Mouse (Mus musculus) C3H10T1/2 (cell line): Measurements from ENCODE around the gene Hist1h2bb. TPM values are rescaled to one million over a fixed set of nuclear protein-coding genes. Genes with fewer than 3 reads are reported as not detected.

ENCODE experiments used
- polyA plus RNA-seq, 2 experiments: library from polyadenylated mRNA; unstranded; fragments of >200 nt; fragmentation: generic; extraction: Trizol; gene quantifications; one replicate each; pipeline ENCODE4 v1.2.1; 2012; ENCODE audit warnings: missing spikeins in 2 of 2

Hist1h2bb gene
- polyA plus RNA-seq: 10 to 100 TPM in 1 of 2 experiments, 1 to 10 TPM in 1; 3.2 to 12.9 TPM

DNA sequence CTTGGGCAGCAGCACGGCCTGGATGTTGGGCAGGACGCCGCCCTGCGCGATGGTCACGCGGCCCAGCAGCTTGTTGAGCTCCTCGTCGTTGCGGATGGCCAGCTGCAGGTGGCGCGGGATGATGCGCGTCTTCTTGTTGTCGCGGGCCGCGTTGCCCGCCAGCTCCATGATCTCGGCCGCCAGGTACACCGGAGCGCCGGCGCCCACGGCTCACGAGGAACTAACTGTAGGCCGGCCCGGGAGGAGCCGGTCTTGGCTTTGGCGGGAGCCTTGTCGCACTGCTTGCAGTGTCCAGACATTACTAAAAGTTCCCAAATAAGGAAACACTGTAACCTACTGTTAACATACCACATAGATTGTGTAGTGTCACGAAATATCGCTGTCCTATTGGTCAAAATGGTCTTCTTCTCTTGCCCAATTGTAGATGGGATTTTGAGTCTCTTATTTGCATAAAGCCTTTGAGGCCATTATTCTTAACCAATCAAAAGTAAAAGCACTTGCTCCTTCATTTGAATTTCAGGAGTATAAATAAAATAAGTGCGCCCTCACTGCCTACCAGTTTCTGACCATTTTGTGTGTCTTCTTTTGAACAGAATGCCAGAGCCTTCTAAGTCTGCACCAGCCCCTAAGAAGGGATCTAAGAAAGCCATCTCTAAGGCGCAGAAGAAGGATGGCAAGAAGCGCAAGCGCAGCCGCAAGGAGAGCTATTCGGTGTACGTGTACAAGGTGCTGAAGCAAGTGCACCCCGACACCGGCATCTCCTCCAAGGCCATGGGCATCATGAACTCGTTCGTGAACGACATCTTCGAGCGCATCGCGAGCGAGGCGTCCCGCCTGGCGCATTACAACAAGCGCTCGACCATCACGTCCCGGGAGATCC lies at the start of gene Hist1h2bb:
Hist1h2bb (plus strand) TSS at position 534 of the 880 bp plus-strand sequence.

DNA sequence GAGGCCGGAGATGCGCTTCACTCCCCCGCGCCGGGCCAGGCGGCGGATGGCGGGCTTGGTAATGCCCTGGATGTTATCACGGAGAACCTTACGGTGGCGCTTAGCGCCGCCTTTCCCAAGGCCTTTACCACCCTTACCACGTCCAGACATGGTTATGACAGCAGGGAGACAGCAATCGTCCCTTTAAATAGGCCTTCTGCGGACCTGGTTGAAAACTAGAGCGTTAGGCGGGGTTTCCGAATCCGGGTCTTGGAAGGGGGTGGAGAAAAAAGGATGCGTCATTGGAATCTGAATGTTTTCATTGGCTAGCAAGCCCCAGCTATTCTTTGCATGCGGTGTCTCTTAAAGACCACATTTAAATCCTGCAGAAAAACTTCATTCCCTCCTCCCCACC lies 48.2 kb upstream of the Hist1h2bb start, which contains the start of gene Hist1h4c:
Hist1h4c (minus strand) TSS at position 155 of the 394 bp plus-strand sequence.

DNA sequence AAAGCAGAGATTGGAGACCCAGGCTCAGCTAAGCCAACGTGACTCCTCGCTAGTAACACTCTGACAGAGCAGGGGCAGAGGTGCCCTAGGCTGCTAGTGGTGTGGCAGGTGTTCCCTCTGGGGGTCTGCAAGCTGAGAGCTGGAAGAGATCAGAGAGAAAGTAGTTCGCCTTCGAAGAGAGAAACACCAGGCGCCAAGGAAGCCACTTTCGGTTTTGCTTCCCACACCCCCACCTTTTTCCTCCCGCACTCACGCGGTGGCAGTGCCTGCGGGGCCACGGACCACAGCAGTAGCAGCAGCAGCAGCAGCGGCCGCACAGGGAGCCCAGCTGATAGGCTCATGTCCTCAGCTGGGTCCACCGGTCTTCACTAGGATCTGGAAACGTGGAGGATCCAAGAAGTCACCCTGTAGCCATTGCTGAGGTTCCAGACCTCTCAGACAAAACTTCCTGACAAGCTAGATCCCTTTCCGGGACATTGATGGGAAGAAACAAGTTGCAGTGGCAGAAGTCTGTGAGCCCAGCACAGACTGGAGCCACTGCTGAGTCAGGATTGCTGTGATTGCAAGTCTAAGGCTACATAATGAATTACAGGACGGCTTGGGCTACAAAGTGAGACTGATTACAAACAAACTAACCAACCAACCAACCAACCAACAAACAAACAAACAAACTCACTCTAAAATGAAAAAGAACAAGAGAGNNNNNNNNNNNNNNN lies 36.0 kb upstream of the Hist1h2bb start, which contains the start of gene Hfe:
Hfe (minus strand) TSS at position 481 of the 716 bp plus-strand sequence.

DNA sequence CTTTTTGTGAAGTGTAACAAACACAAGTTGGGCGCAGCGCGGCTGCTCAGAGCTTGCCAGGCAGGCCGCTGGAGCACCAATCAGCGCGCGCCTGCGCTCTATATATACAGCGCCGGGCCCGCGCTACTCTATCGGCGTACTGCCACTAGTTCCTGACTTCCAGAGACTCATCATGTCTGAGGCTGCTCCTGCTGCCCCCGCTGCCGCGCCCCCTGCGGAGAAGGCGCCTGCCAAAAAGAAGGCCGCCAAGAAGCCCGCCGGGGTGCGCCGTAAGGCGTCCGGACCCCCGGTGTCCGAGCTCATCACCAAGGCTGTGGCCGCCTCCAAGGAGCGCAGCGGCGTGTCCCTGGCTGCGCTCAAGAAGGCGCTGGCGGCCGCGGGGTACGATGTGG lies 7.9 kb upstream of the Hist1h2bb start, which contains the start of gene Hist1h1c:
Hist1h1c (plus strand) TSS at position 132 of the 392 bp plus-strand sequence.

DNA sequence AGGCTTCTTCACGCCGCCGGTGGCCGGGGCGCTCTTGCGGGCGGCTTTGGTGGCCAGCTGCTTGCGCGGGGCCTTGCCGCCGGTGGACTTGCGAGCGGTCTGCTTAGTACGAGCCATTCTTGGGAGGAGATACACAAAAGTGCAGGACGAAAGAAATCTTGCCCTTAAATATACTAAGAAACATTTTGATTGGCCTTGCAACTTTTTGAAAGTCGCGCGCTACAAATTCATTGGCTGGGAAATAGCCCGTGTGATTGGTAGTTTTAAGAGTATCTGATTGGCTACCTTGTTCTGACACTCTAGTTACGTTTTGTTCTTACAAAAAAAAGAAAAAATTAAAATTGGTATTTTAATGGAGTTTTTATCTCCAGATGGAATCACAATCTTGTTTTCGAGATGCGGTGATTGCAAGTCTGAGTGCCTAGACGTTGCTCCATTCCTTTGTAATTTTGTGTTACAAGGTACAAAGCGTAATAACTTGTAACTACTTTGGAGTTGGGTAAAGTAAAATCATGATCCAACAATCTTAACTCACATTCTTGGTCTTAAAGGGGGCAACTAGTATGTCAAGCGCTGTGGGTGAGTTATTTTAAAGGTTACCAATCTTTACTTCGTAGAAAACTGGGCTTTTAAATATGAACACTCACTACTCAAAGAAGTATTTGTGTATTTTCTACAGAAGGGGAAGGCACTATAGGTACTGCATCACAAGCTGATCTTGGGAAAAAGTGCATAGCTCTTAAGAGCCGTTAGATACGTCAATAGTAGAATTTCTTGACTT lies 963 bp upstream of the Hist1h2bb start, which contains the start of gene Hist1h3c:
Hist1h3c (minus strand) TSS at position 222 of the 781 bp plus-strand sequence.

DNA sequence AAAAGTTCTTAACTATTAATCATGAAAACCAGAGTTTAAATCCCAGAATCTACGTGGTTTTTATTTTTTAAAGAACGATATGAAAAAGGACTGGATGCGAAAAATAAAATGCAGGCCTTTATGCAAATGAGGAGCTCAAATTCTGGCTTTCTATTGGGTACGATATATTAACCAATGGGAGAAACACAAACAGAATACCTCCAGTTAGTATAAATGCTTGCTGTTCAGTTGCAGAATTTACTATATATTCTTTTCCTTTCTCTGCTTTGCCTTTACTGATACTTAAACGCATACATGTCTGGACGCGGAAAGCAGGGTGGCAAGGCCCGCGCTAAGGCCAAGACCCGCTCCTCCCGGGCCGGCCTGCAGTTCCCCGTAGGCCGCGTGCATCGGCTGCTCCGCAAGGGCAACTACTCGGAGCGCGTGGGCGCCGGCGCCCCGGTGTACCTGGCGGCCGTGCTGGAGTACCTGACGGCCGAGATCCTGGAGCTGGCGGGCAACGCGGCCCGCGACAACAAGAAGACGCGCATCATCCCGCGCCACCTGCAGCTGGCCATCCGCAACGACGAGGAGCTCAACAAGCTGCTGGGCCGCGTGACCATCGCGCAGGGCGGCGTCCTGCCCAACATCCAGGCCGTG lies 4.4 kb downstream of the Hist1h2bb start, which contains the start of gene Hist1h2ab:
Hist1h2ab (plus strand) TSS at position 288 of the 639 bp plus-strand sequence.

DNA sequence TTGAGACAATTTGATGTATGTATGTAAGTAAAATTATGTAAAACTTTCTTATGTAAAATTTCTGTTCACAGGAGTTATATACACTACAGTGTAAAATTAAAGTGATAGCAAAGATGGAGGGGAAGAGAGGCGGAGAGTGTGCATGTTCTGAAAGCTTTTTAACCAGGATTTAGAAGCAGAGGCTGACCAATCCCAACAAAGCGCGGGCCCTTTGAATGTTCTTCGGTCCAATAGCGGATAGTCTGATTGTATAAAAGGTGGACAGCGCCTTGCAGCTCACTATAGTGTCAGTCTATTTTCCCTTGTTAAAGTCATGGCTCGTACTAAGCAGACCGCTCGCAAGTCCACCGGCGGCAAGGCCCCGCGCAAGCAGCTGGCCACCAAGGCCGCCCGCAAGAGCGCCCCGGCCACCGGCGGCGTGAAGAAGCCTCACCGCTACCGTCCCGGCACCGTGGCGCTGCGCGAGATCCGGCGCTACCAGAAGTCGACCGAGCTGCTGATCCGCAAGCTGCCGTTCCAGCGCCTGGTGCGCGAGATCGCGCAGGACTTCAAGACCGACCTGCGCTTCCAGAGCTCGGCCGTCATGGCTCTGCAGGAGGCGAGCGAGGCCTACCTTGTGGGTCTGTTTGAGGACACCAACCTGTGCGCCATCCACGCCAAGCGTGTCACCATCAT lies 5.7 kb downstream of the Hist1h2bb start, which contains the start of gene Hist1h3b:
Hist1h3b (plus strand) TSS at position 201 of the 675 bp plus-strand sequence.

DNA sequence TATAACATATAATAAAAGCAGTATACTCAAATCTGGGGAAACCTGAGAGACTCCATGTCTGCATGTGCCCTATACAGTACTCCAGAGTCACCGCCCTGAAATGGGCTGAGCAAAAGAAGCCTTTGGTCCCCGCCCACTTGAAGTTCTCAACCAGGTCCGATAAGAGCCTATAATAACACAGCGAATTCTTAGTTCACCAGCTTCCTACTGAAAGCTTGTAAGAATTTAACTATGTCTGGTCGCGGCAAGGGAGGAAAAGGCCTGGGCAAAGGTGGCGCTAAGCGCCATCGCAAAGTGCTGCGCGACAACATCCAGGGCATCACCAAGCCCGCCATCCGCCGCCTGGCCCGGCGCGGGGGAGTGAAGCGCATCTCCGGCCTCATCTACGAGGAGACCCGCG lies 10.3 kb downstream of the Hist1h2bb start, which contains the start of gene Hist1h4b:
Hist1h4b (plus strand) TSS at position 224 of the 400 bp plus-strand sequence.

DNA sequence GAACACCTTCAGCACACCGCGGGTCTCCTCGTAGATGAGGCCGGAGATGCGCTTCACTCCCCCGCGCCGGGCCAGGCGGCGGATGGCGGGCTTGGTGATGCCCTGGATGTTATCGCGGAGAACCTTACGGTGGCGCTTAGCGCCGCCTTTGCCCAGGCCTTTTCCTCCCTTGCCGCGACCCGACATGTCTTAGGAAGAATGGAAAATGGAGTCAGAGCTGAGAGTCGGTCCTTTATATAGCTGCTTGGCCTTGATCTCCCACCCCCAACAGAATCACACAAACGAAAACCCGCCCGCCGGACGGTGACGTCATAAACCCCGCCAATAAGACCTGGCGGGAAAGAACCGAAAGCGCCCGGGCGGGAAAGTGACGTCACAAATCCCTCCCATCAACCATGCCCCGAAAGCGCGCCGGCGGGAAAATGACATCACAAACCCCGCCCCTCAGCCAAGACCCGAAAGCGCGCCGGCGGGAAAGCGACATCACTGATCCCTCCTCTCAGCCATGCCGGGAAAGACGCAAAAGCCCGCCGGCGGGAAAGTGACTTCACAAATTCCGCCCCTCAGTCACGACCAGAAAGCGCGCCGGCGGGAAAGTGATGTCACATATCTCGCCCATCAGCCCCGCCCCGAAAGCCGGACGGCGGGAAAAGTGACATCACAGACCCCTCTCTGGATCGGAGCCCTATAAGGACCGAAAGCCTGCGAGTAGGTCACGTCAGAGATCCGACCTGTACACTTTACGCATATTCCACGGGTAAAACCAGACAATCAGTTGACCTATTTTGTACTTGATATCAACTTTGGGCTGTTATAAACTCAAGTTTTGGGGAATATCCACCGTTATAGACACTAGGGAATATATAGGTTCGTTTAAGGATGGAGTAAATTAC lies 14.7 kb downstream of the Hist1h2bb start, which contains the start of gene Hist1h4a:
Hist1h4a (minus strand) TSS at position 259 of the 893 bp plus-strand sequence.

DNA sequence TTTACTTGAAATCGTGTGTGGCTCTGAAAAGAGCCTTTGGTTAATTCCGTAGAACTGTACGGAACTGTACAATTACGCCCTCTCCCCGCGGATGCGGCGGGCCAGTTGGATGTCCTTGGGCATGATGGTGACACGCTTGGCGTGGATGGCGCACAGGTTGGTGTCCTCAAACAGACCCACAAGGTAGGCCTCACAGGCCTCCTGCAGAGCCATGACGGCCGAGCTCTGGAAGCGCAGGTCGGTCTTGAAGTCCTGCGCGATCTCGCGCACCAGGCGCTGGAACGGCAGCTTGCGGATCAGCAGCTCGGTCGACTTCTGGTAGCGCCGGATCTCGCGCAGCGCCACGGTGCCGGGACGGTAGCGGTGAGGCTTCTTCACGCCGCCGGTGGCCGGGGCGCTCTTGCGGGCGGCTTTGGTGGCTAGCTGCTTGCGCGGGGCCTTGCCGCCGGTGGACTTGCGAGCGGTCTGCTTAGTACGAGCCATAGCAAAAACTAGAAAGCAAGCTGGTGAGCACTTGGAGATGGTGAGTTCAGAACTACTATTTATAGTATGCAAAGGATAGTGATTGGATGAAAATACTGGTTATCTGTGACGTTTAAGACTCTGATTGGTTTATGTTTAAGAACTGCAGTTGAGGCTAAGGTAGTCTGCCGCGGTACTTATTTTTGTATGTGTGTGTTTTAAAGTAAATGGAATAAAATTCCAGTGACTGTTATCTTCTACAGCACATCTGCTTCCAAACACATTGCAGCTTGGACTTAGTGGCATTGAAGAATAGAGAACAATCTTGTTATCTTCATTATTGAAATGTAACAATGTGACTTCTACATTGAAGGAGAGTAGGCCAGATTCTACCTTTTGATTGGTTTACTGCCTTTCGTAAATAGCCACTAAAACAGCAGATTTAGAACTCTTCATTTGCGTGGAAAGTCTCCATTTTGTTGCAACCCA lies 15.6 kb downstream of the Hist1h2bb start, which contains the start of gene Hist1h3a:
Hist1h3a (minus strand) TSS at position 516 of the 951 bp plus-strand sequence.

DNA sequence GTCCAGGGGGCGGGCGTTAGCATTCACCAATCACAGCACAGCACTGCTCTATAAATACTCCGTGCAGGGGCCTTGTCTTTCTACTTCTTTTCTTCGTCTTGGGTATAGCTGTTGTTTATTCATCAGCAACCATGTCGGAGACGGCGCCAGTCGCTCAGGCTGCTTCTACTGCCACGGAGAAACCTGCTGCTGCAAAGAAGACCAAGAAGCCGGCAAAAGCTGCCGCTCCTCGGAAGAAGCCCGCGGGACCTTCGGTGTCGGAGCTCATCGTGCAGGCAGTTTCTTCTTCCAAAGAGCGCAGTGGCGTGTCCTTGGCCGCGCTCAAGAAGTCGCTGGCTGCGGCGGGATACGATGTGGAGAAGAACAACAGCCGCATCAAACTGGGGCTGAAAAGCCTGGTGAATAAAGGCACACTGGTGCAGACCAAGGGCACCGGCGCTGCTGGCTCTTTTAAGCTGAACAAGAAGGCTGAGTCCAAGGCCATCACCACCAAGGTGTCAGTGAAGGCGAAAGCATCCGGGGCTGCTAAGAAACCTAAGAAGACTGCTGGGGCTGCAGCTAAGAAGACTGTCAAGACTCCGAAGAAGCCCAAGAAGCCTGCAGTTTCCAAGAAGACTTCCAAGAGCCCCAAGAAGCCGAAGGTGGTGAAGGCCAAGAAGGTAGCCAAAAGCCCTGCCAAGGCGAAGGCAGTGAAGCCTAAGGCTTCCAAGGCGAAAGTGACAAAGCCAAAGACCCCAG lies 17.2 kb downstream of the Hist1h2bb start, which contains the start of gene Hist1h1a:
Hist1h1a (plus strand) TSS at position 81 of the 738 bp plus-strand sequence.

DNA sequence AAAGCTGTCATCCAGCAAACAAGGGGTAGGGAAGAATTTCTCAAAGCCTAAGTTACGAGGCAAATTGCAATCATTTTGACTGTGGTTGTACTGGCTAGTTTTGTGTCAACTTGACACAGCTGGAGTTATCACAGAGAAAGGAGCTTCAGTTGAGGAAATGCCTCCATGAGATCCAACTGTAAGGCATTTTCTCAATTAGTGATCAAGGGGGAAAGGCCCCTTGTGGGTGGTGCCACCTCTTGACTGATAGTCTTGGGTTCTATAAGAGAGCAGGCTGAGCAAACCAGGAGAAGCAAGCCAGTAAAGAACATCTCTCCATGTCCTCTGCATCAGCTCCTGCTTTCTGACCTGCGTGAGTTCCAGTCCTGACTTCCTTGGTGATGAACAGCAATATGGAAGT lies 23.1 kb downstream of the Hist1h2bb start, which contains the start of gene Trim38:
Trim38 (plus strand) TSS at position 301 of the 400 bp plus-strand sequence.

Other genes with a start within 250 kb of the Hist1h2bb start
- 10 to 100 TPM; 21.7 to 26.9 TPM for gene Hist1h4h, start 215.7 kb upstream of the Hist1h2bb start, polyA plus RNA-seq
- gene Hist1h2af, start 212.8 kb upstream of the Hist1h2bb start, polyA plus RNA-seq: 10 to 100 TPM; 20.1 to 25.8 TPM
- 10 to 100 TPM in 1 of 2 experiments, 1 to 10 TPM in 1; 4.5 to 20.4 TPM for gene Hist1h3g, start 211.3 kb upstream of the Hist1h2bb start, polyA plus RNA-seq
- gene Hist1h2bh, start 203.3 kb upstream of the Hist1h2bb start, polyA plus RNA-seq: 1 to 10 TPM; 1.5 to 3.4 TPM
- 1 to 10 TPM in 1 of 2 experiments, under 1 TPM in 1; 0.91 to 3.6 TPM for gene Hist1h3f, start 202.7 kb upstream of the Hist1h2bb start, polyA plus RNA-seq
- 10 to 100 TPM in 1 of 2 experiments, 1 to 10 TPM in 1; 6.4 to 30.1 TPM for gene Hist1h4f, start 195.1 kb upstream of the Hist1h2bb start, polyA plus RNA-seq
- gene Hist1h1d, start 193.5 kb upstream of the Hist1h2bb start, polyA plus RNA-seq: under 1 TPM; 0.65 to 0.84 TPM
- 1 to 10 TPM; 1.8 to 8.3 TPM for gene Hist1h3e, start 184.4 kb upstream of the Hist1h2bb start, polyA plus RNA-seq
- gene Hist1h2ae, start 175.5 kb upstream of the Hist1h2bb start, polyA plus RNA-seq: 10 to 100 TPM in 1 of 2 experiments, 1 to 10 TPM in 1; 9.3 to 21.9 TPM
- 10 to 100 TPM in 1 of 2 experiments, 1 to 10 TPM in 1; 7.9 to 12.4 TPM for gene Hist1h2bg, start 175.3 kb upstream of the Hist1h2bb start, polyA plus RNA-seq
- gene Hist1h2bf, start 172.5 kb upstream of the Hist1h2bb start, polyA plus RNA-seq: 10 to 100 TPM in 1 of 2 experiments, 1 to 10 TPM in 1; 2.2 to 10.3 TPM
- gene Hist1h2ad, start 172.4 kb upstream of the Hist1h2bb start, polyA plus RNA-seq: 1 to 10 TPM; 1.1 to 3.1 TPM
- 1 to 10 TPM; 2.9 to 3.0 TPM for gene Hist1h3d, start 171.0 kb upstream of the Hist1h2bb start, polyA plus RNA-seq
- gene Hist1h4d, start 165.1 kb upstream of the Hist1h2bb start, polyA plus RNA-seq: 10 to 100 TPM in 1 of 2 experiments, 1 to 10 TPM in 1; 3.2 to 10.4 TPM
- gene Hist1h2be, start 125.6 kb upstream of the Hist1h2bb start, polyA plus RNA-seq: 1 to 10 TPM; 1.4 to 2.5 TPM
- gene Hist1h1e, start 124.2 kb upstream of the Hist1h2bb start, polyA plus RNA-seq: 1 to 10 TPM; 1.7 to 3.9 TPM
- gene Hist1h2ac, start 62.8 kb upstream of the Hist1h2bb start, polyA plus RNA-seq: under 1 TPM; 0.98 TPM
- 10 to 100 TPM; 11.8 to 98.9 TPM for gene Hist1h2bc, start 62.5 kb upstream of the Hist1h2bb start, polyA plus RNA-seq
- under 1 TPM in 1 of 2 experiments, not detected in 1; 0.27 TPM for gene Hist1h1t, start 50.9 kb upstream of the Hist1h2bb start, polyA plus RNA-seq
- gene Hist1h4c, start 48.3 kb upstream of the Hist1h2bb start, polyA plus RNA-seq: 1 to 10 TPM; 1.3 to 3.2 TPM
- under 1 TPM; 0.15 to 0.91 TPM for gene Hfe, start 35.9 kb upstream of the Hist1h2bb start, polyA plus RNA-seq
- gene Hist1h1c, start 7.9 kb upstream of the Hist1h2bb start, polyA plus RNA-seq: 100 to 1,000 TPM in 1 of 2 experiments, 10 to 100 TPM in 1; 12.7 to 138 TPM
- 10 to 100 TPM in 1 of 2 experiments, 1 to 10 TPM in 1; 5.7 to 21.7 TPM for gene Hist1h3c, start 1.1 kb upstream of the Hist1h2bb start, polyA plus RNA-seq
- 10 to 100 TPM in 1 of 2 experiments, 1 to 10 TPM in 1; 4.4 to 13.0 TPM for gene Hist1h2ab, start 4.4 kb downstream of the Hist1h2bb start, polyA plus RNA-seq
- gene Hist1h3b, start 5.5 kb downstream of the Hist1h2bb start, polyA plus RNA-seq: 1 to 10 TPM; 2.9 to 8.0 TPM
- gene Hist1h4b, start 10.3 kb downstream of the Hist1h2bb start, polyA plus RNA-seq: 10 to 100 TPM; 12.9 to 53.5 TPM
- 10 to 100 TPM in 1 of 2 experiments, 1 to 10 TPM in 1; 4.4 to 17.3 TPM for gene Hist1h4a, start 14.5 kb downstream of the Hist1h2bb start, polyA plus RNA-seq
- gene Hist1h3a, start 15.7 kb downstream of the Hist1h2bb start, polyA plus RNA-seq: 1 to 10 TPM; 3.2 to 8.0 TPM
- gene Hist1h1a, start 16.9 kb downstream of the Hist1h2bb start, polyA plus RNA-seq: 1 to 10 TPM in 1 of 2 experiments, under 1 TPM in 1; 0.26 to 1.2 TPM
- gene Trim38, start 23.2 kb downstream of the Hist1h2bb start, polyA plus RNA-seq: under 1 TPM in 1 of 2 experiments, not detected in 1; 0.05 TPM
- gene Slc17a2, start 60.3 kb downstream of the Hist1h2bb start, polyA plus RNA-seq: not detected
- gene Slc17a3, start 92.7 kb downstream of the Hist1h2bb start, polyA plus RNA-seq: not detected
- gene Slc17a1, start 121.0 kb downstream of the Hist1h2bb start, polyA plus RNA-seq: not detected
- not detected for gene Slc17a4, start 168.3 kb downstream of the Hist1h2bb start, polyA plus RNA-seq
- not detected for gene Hist1h2ba, start 187.4 kb downstream of the Hist1h2bb start, polyA plus RNA-seq
- not detected for gene Hist1h2aa, start 187.7 kb downstream of the Hist1h2bb start, polyA plus RNA-seq
- not detected for gene Scgn, start 244.5 kb downstream of the Hist1h2bb start, polyA plus RNA-seq